Mouse (Mus musculus) embryonic facial prominence, embryonic 11.5 days (tissue): ENCODE data around the gene Ccnd3. TPM values are rescaled to one million over a fixed set of nuclear protein-coding genes. Genes with fewer than 3 reads are reported as not detected.

ENCODE experiments used
- ATAC-seq: fragments of 200-750 bp; cut with Nextera tagmentation; replicated peaks from 2 replicates; pipeline ENCODE4 v1.8.0; 2017; ENCODE audit warnings: low read depth; ENCODE audit not compliant: insufficient number of reproducible peaks, low FRiP score, low TSS enrichment
- DNase-seq: peaks from one replicate; pipeline ENCODE4 v3.0.0-alpha.2; 2015; ENCODE audit warnings: low spot score
- H3K27ac ChIP-seq: fragments of 300-500 bp; sonication (generic); replicated peaks from 2 replicates; pipeline ENCODE4 v1.5.1; 2014; ENCODE audit warnings: mild to moderate bottlenecking, low read depth, low read length, control low read depth
- H3K27me3 ChIP-seq: fragments of 300-500 bp; sonication (generic); 2 replicates; pipeline ENCODE4 v1.6.1; 2014; ENCODE audit warnings: mild to moderate bottlenecking, low read length, moderate library complexity, mixed read lengths; ENCODE audit not compliant: control insufficient read depth, insufficient read depth
- H3K36me3 ChIP-seq: fragments of 300-500 bp; sonication (generic); replicated peaks from 2 replicates; pipeline ENCODE4 v1.6.1; 2014; ENCODE audit warnings: low read depth, mild to moderate bottlenecking, low read length, moderate library complexity, mixed read lengths; ENCODE audit not compliant: control insufficient read depth, insufficient read depth
- H3K4me1 ChIP-seq: fragments of 300-500 bp; sonication (generic); 2 replicates; pipeline ENCODE4 v1.6.1; 2014; ENCODE audit warnings: low read length, mixed read lengths; ENCODE audit not compliant: control insufficient read depth, insufficient read depth
- H3K4me2 ChIP-seq: fragments of 300-500 bp; sonication (generic); 2 replicates; pipeline ENCODE4 v1.6.1; 2014; ENCODE audit warnings: low read depth, mild to moderate bottlenecking, control low read depth, low read length, moderate library complexity
- H3K4me3 ChIP-seq: fragments of 300-500 bp; sonication (generic); 2 replicates; pipeline ENCODE4 v1.5.1; 2014; ENCODE audit warnings: low read depth, low read length, control low read depth
- H3K9ac ChIP-seq: fragments of 300-500 bp; sonication (generic); replicated peaks from 2 replicates; pipeline ENCODE4 v1.6.1; 2014; ENCODE audit warnings: mild to moderate bottlenecking, control low read depth, low read length
- H3K9me3 ChIP-seq: fragments of 300-500 bp; sonication (generic); replicated peaks from 2 replicates; pipeline ENCODE4 v1.6.1; 2016; ENCODE audit warnings: mild to moderate bottlenecking, low read length, inconsistent platforms, mixed read lengths; ENCODE audit not compliant: control insufficient read depth
- WGBS: fragments of 180-500 bp; shearing (Covaris S2); extraction: QIAGEN DNeasy Blood & Tissue Kit; methylation state at CpG from one replicate; pipeline ENCODE4 v1.1.7; 2014; 5-methylcytosine and 5-hydroxymethylcytosine counted together
- polyA plus RNA-seq: library from polyadenylated mRNA; unstranded; fragments of >200 nt; fragmentation: Nextera tagmentation; extraction: Ambion mirVana; gene quantifications from 2 replicates; pipeline ENCODE4 v1.2.1, GENCODE M21; 2014

Ccnd3 gene
- polyA plus RNA-seq, 1 experiment from 2014 or later: 291 TPM

- ATAC-seq (no peak), DNase-seq (no peak)
- 83% methylated on average over 5 of the region's 5 CpGs for WGBS
These were observed 59.8 kb downstream of the Ccnd3 start for GRCm38 (mm10) chr17:47564612-47565011.

GRCm38 (mm10) chr17:47566133-47566532 lies 61.3 kb downstream of the Ccnd3 start:
- Histone ChIP-seq H3K9ac (no peak overlapping the region), H3K4me1 (no peaks in the 10 kb centered on the region), H3K27ac (no peak overlapping the region), H3K4me2 (no peak overlapping the region), H3K27me3 (no peaks in the 10 kb centered on the region), H3K9me3 (no peaks in the 10 kb centered on the region), H3K4me3 (no peak overlapping the region), H3K36me3 (no peaks in the 10 kb centered on the region)
- WGBS: 36% methylated on average over 2 of the region's 2 CpGs
- peak; percentile 67 for ATAC-seq
- no peak for DNase-seq

More at GRCm38 (mm10) chr17:47564612-47565011, 59.8 kb downstream of the Ccnd3 start:
- H3K27ac ChIP-seq: no peak overlapping the region
- H3K27me3 ChIP-seq: no peaks in the 10 kb centered on the region
- no peak overlapping the region for H3K4me2 ChIP-seq
- H3K9ac ChIP-seq: no peak overlapping the region
- H3K4me3 ChIP-seq: no peak overlapping the region
- H3K4me1 ChIP-seq: no peaks in the 10 kb centered on the region
- H3K9me3 ChIP-seq: no peaks in the 10 kb centered on the region
- no peaks in the 10 kb centered on the region for H3K36me3 ChIP-seq

- 70% methylated on average over 3 of the region's 3 CpGs for WGBS
- no peak overlapping the region for H3K9ac ChIP-seq
- H3K4me1 ChIP-seq: no peaks in the 10 kb centered on the region
- DNase-seq (no peak), ATAC-seq (no peak)
- H3K4me2 ChIP-seq: no peak overlapping the region
- no peaks in the 10 kb centered on the region for H3K36me3 ChIP-seq
- H3K27ac ChIP-seq: no peak overlapping the region
- H3K9me3 ChIP-seq: no peaks in the 10 kb centered on the region
- H3K4me3 ChIP-seq: no peak overlapping the region
- H3K27me3 ChIP-seq: no peaks in the 10 kb centered on the region
These were observed 62.4 kb downstream of the Ccnd3 start for GRCm38 (mm10) chr17:47567271-47567670.

- Histone ChIP-seq H3K27me3 (no peaks in the 10 kb centered on the region), H3K27ac (no peak overlapping the region), H3K4me3 (no peak overlapping the region), H3K4me2 (no peak overlapping the region), H3K36me3 (no peaks in the 10 kb centered on the region), H3K9ac (no peak overlapping the region), H3K4me1 (no peaks in the 10 kb centered on the region), H3K9me3 (no peaks in the 10 kb centered on the region)
- DNase-seq (no peak), ATAC-seq (no peak)
- 91% methylated on average over 3 of the region's 3 CpGs for WGBS
These were observed 63.5 kb downstream of the Ccnd3 start for GRCm38 (mm10) chr17:47568389-47568788.

GRCm38 (mm10) chr17:47568951-47569527 lies 64.2 kb downstream of the Ccnd3 start:
- H3K9ac ChIP-seq: no peak overlapping the region
- no peaks in the 10 kb centered on the region for H3K9me3 ChIP-seq
- no peak overlapping the region for H3K4me3 ChIP-seq
- DNase-seq (no peak), ATAC-seq (no peak)
- H3K4me1 ChIP-seq: no peaks in the 10 kb centered on the region
- WGBS: 75% methylated on average over 10 of the region's 10 CpGs
- H3K27ac ChIP-seq: no peak overlapping the region
- H3K4me2 ChIP-seq: no peak overlapping the region
- H3K27me3 ChIP-seq: no peaks in the 10 kb centered on the region
- no peaks in the 10 kb centered on the region for H3K36me3 ChIP-seq

- no peak for ATAC-seq
- no peaks in the 10 kb centered on the region for H3K27me3 ChIP-seq
- no peak overlapping the region for H3K4me3 ChIP-seq
- no peak for DNase-seq
- no peak overlapping the region for H3K9ac ChIP-seq
- H3K27ac ChIP-seq: no peak overlapping the region
- H3K36me3 ChIP-seq: no peaks in the 10 kb centered on the region
- WGBS: 26% methylated on average over 7 of the region's 7 CpGs
- no peak overlapping the region for H3K4me2 ChIP-seq
- no peaks in the 10 kb centered on the region for H3K9me3 ChIP-seq
- H3K4me1 ChIP-seq: no peaks in the 10 kb centered on the region
These were observed 66.8 kb downstream of the Ccnd3 start for GRCm38 (mm10) chr17:47571621-47572020.

- H3K36me3 ChIP-seq: no peaks in the 10 kb centered on the region
- H3K9ac ChIP-seq: no peak overlapping the region
- no peaks in the 10 kb centered on the region for H3K9me3 ChIP-seq
- H3K27ac ChIP-seq: no peak overlapping the region
- no peaks in the 10 kb centered on the region for H3K27me3 ChIP-seq
- DNase-seq (peak; percentile 43), ATAC-seq (0 out of 2 replicates have a peak, but pooled peaks have one; percentile 27)
- H3K4me3 ChIP-seq: no peak overlapping the region
- H3K4me1 ChIP-seq: no peaks in the 10 kb centered on the region
- H3K4me2 ChIP-seq: no peak overlapping the region
These were observed 67.6 kb downstream of the Ccnd3 start for GRCm38 (mm10) chr17:47572436-47572835.

- no peak overlapping the region for H3K4me3 ChIP-seq
- no peaks in the 10 kb centered on the region for H3K27me3 ChIP-seq
- DNase-seq (no peak), ATAC-seq (no peak)
- no peak overlapping the region for H3K9ac ChIP-seq
- no peaks in the 10 kb centered on the region for H3K36me3 ChIP-seq
- no peaks in the 10 kb centered on the region for H3K4me1 ChIP-seq
- whole genome bisulfite sequencing: 71% methylated on average over 8 of the region's 8 CpGs
- no peaks in the 10 kb centered on the region for H3K9me3 ChIP-seq
- no peak overlapping the region for H3K27ac ChIP-seq
- no peak overlapping the region for H3K4me2 ChIP-seq
These were observed 69.2 kb downstream of the Ccnd3 start for GRCm38 (mm10) chr17:47574028-47574427.
